Mouse (Mus musculus) CD4-positive naive resting alpha-beta T cell, adult 76 days (primary cell): ENCODE data around the gene Them4. TPM values are rescaled to one million over a fixed set of nuclear protein-coding genes. Genes with fewer than 3 reads are reported as not detected.

ENCODE experiments used
- total RNA-seq: library from RNA; stranded (reverse); gene quantifications from one replicate; pipeline ENCODE4 v1.2.4, GENCODE M21; 2023

The Them4 gene
- 7.2 TPM for total RNA-seq

DNA sequence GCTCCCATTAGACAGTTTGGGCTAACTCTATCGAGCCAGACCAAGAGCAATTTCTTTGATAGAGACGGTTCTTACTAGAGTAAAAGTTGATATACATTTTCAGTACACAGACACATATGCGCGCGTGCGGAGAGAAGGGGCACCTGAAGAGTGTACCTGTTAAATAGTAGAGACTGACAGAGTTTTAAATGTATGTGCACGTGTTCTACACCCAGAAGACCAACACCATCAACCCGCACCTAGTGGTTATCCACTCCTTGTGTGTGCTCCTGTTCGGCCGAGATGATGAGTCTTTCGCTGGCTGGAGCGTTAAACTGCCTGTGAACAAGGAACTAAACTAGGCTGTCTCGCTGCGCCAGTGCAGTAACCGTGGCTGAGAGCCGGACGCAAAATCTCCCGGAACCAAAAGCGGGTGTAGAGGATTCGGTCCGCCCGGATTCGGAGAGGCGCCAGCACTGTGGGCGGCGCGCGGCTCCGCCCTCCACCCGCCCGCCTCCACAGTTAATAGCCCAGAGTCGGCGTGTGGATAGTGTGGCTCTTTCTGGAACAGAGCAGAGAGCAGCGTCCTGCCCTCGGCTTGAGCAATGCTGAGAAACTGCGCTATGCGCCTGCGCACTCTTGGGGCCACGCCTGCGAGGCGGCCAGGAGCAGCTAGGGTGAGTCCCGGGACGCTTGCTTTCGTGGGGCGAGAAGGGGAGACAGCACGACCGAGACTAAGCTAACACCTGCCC is at the start of gene Them4:
Them4 (plus strand) TSS at position 457 of the 731 bp plus-strand sequence.

DNA sequence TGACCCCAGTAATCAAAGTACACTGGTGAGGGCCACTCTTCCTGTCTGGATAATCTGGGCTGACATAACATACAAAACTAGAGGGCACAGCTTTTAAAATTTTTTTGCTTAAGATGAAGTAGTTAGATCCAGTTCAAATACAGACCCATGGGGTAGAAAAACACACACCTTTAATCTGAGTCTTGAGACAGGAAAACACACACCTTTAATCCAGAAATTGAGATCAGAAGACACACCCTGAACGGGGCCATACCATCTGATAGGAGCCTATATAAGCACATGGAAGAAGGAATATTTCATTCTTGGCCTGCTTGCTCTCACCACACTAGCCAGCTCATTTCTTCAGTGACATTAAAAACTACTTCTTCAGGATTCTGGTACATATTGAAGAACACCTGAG is 46.2 kb upstream of the Them4 start, which contains the start of gene Gm4778:
Gm4778 (plus strand) TSS at position 301 of the 400 bp plus-strand sequence.

DNA sequence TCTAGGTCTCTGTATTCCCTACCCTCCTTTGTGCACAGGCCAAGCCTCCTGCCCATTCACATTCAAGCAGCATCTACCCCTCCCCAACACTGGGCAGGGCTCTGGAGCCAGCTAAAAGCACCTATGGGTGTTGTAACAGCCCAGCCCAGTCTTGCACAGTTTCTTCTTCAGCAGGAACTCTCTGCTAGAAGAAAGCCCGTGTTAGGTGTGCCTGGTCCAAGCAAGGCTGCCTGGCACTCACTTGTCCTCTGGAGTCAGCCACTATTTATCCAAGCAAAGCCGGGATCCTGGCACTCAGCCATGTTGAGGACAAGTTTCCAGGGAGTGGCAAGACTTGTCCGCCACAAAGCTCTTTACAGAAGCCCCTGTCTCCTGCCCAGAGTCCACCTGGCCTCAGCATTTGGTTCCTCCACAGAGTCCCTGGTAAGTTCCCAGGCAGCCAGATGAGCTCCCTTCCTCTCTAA is 32.1 kb downstream of the Them4 start, which contains the start of gene Them5:
Them5 (plus strand) TSS at position 141 of the 464 bp plus-strand sequence.

DNA sequence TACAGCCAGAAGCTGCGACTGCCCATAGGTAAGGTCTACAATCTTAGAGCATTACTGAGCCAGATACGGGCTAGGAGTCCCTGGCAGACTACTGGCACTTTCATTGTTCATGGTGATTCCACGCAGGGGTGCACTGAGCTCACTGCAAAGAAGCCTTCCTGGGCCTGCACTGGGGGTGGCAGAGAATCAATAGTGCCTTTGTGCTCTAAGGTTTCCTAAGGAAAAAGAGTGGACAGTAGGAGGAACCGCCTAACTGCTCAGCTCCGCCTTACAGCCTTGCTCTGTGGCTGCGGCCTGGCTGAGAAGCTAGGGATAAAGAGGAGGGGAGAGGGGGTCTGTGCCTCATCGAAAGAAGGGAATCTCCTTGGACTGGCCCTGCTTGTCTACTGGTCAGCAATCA is 52.2 kb downstream of the Them4 start, which contains the start of gene C2cd4d:
C2cd4d (plus strand) TSS at position 301 of the 400 bp plus-strand sequence.

DNA sequence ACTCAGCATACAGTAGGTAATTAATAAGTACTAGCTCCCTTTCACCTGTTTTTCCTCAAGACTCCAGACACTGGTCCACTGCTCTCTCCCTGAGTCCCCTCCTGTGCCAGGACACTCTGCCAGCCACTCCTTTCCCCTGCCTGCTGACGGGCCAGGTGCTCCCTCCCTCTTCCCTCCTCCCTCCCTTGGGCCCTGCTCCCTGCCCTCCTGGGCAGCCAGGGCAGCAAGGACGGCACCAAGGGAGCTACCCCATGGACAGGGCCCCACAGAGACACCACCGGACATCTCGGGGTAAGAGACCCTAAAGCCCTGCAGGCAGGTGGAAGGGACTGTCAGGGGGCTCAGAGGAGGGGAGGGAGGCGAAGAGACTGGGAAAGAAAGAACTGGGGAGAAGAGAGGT is 62.8 kb downstream of the Them4 start, which contains the start of gene Rorc:
Rorc (plus strand) TSS at position 154 of the 400 bp plus-strand sequence.

Other genes with a start within 250 kb of the Them4 start
- not detected for gene Gm10697, start 237.4 kb upstream of the Them4 start, total RNA-seq
- gene Gm10696, start 131.9 kb upstream of the Them4 start, total RNA-seq, result not detected
- gene Gm5286, start 113.4 kb upstream of the Them4 start, total RNA-seq, result not detected
- gene Gm4778, start 46.1 kb upstream of the Them4 start, total RNA-seq, result not detected
- gene Them5, start 32.0 kb downstream of the Them4 start, total RNA-seq, result not detected
- not detected for gene C2cd4d, start 52.3 kb downstream of the Them4 start, total RNA-seq
- not detected for gene Rorc, start 62.7 kb downstream of the Them4 start, total RNA-seq
- not detected for gene Lingo4, start 88.4 kb downstream of the Them4 start, total RNA-seq
- gene Tdrkh, start 103.2 kb downstream of the Them4 start, total RNA-seq, result 5.8 TPM
- 80.5 TPM for gene Mrpl9, start 133.2 kb downstream of the Them4 start, total RNA-seq
- not detected for gene Oaz3, start 133.8 kb downstream of the Them4 start, total RNA-seq
- not detected for gene Celf3, start 168.2 kb downstream of the Them4 start, total RNA-seq
- 4.9 TPM for gene Riiad1, start 170.3 kb downstream of the Them4 start, total RNA-seq